Mouse (Mus musculus) midbrain, embryonic 12.5 days (tissue): ENCODE results near the gene Med31. TPM values are rescaled to one million over a fixed set of nuclear protein-coding genes. Genes with fewer than 3 reads are reported as not detected.

Experiments
- ATAC-seq: fragments of 200-750 bp; cut with Nextera tagmentation; 2 replicates; pipeline ENCODE4 v1.8.0; 2017; ENCODE audit warnings: low read depth, moderate TSS enrichment, moderate library complexity; ENCODE audit not compliant: low FRiP score
- H3K27ac ChIP-seq: fragments of 300-500 bp; sonication (generic); replicated peaks from 2 replicates; pipeline ENCODE4 v1.5.1; 2016; ENCODE audit warnings: mild to moderate bottlenecking
- H3K27me3 ChIP-seq: fragments of 300-500 bp; sonication (generic); 2 replicates; pipeline ENCODE4 v1.6.1; 2016; ENCODE audit warnings: mild to moderate bottlenecking
- H3K36me3 ChIP-seq: fragments of 300-500 bp; sonication (generic); 2 replicates; pipeline ENCODE4 v1.6.1; 2016
- H3K4me1 ChIP-seq: fragments of 300-500 bp; sonication (generic); 2 replicates; pipeline ENCODE4 v1.6.1; 2016
- H3K4me2 ChIP-seq: fragments of 300-500 bp; sonication (generic); replicated peaks from 2 replicates; pipeline ENCODE4 v1.6.1; 2016; ENCODE audit warnings: mild to moderate bottlenecking, moderate library complexity
- H3K4me3 ChIP-seq: fragments of 300-500 bp; sonication (generic); 2 replicates; pipeline ENCODE4 v1.5.1; 2016; ENCODE audit warnings: mild to moderate bottlenecking
- H3K9ac ChIP-seq: fragments of 300-500 bp; sonication (generic); replicated peaks from 2 replicates; pipeline ENCODE4 v1.6.1; 2016; ENCODE audit warnings: mild to moderate bottlenecking, moderate library complexity
- H3K9me3 ChIP-seq: fragments of 300-500 bp; sonication (generic); 2 replicates; pipeline ENCODE4 v1.6.1; 2016; ENCODE audit warnings: mild to moderate bottlenecking
- WGBS: fragments of 180-500 bp; shearing (Covaris S2); methylation state at CpG from one replicate; pipeline ENCODE4 v1.1.7; 2016; 5-methylcytosine and 5-hydroxymethylcytosine counted together
- polyA plus RNA-seq: library from polyadenylated mRNA; unstranded; fragments of >200 nt; fragmentation: Nextera tagmentation; extraction: Ambion mirVana; gene quantifications from 2 replicates; pipeline ENCODE4 v1.2.1, GENCODE M21; 2016

Gene Med31
- polyA plus RNA-seq, 1 experiment from 2014 or later = 53.7 TPM

DNA sequence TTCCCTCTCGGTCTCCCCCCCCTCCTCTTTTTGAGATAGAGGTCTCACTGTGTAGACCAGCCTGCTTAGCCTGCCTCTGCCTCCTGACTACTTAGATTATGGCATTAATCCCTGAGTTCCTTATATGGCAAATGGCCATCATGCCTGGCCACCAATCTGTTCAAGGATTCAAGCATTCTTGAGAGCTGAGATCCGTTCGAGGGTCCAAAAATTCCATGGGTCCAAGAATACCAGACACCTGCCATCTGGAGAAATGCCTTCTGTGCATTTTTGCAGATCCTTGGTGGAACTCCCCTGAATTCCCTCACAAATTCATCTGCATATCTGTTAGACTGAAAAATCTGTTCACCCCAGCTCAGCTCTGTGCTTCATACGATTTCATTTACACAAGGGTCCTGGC, 8.0 kb upstream of the Med31 start:
- Histone ChIP-seq H3K27ac (no peak overlapping the region), H3K9ac (no peak overlapping the region), H3K4me3 (no peak overlapping the region), H3K4me2 (no peak overlapping the region), H3K36me3 (no peaks in the 10 kb centered on the region), H3K27me3 (0 out of 2 replicates have a peak, but pooled peaks cover 3% of the 10 kb centered on the region), H3K9me3 (no peaks in the 10 kb centered on the region), H3K4me1 (peaks cover 11% of the 10 kb centered on the region; the same call in 1 of the 2 replicates)
- no peak for ATAC-seq
- WGBS = 87% methylated on average over 4 of the region's 4 CpGs

DNA sequence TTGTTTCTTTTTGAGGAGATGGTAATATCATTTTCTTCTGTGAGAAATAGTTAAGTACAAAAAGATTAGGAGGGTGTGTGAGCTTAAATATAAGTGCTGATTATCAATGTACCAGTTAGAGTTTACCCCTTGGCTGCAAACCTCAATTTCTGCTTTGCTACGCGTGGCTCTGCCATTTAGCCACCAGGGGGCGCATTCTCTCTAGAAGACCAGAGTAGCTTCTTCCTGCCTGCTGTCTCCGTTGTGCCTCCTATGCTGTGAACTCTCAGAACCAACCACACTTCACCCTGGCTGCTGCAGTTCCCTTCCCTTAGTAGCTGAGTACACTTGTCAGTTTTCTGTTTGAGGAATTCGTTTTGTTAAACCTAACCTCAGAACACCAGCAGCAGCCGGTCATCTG, 5.9 kb upstream of the Med31 start:
- Histone ChIP-seq H3K4me1 (peaks cover 12% of the 10 kb centered on the region), H3K9me3 (no peaks in the 10 kb centered on the region), H3K36me3 (no peaks in the 10 kb centered on the region), H3K4me2 (no peak overlapping the region), H3K27ac (no peak overlapping the region), H3K4me3 (no peak overlapping the region), H3K9ac (no peak overlapping the region), H3K27me3 (no peaks in the 10 kb centered on the region)
- no peak for ATAC-seq
- WGBS = 14% methylated on average over 6 of the region's 6 CpGs

DNA sequence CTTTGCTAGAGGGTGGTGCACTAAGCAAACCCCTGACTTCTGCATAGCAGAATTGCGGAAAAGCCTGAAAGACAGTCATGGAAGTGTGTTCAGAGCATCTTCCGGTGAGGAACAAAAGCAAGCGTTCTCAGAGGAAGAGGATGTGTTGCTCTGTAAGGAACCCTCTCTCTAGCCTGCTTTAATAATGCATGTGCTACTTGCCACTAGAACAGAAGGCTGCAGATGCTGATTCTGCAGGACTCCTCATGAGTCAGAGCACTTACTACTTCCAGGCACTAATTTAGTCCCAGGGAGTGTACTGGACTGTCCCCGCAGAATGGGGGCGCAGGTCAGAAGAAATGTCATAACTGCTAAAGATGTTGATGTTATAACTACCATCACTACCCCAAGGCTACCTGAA, 1.7 kb upstream of the Med31 start:
- peak overlapping the region; percentile 25; the same call in 1 of the 2 replicates for H3K4me2 ChIP-seq
- H3K4me1 ChIP-seq = peaks cover 20% of the 10 kb centered on the region
- no peak overlapping the region for H3K4me3 ChIP-seq
- H3K27me3 ChIP-seq = no peaks in the 10 kb centered on the region
- no peak overlapping the region for H3K9ac ChIP-seq
- no peak for ATAC-seq
- peaks cover 2% of the 10 kb centered on the region; the same call in 1 of the 2 replicates for H3K36me3 ChIP-seq
- no peak overlapping the region for H3K27ac ChIP-seq
- WGBS = 93% methylated on average over 5 of the region's 5 CpGs
- H3K9me3 ChIP-seq = no peaks in the 10 kb centered on the region

DNA sequence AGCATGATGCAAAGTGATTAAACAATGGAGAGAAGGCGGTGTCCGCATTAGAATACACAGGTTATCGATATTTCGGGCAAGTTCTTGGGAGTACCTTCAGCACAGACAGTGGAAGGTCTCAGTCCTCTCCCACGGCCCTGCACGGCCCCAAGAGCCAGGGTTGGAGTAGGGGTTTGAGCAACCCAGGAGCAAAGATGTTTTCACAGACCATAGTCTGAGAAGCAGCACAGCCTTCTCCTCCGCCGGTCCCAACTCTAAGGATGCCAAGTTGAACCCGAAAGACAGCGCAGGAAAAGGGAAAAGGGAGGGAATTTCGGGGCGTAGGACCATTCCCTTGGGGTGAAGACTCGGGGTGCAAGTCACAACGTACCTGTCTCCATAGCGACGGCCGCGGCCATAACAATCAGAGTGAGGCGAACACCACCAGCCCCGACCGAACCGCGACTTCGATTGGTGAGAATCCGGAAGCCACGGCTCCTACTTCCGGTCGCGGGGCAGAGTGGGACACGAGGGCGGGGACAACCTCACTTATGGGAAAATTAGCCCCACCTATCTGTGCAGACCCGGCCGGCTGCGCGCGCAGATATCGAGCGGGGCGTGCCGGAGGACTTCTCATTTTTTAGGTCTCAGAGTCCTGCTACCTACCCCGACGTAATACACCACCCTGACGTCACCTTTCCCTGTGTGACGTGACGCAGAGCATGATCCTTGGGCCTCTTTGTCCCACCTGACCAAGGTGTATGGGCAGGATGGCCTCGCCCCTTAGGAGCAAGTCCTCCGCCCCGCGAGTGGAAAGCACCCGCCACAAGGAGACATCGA, 592 bp downstream of the Med31 start:
- peak overlapping the region; percentile 85 for H3K9ac ChIP-seq
- H3K4me2 ChIP-seq = peak overlapping the region; percentile 82
- ATAC-seq = peak; percentile 96
- peak overlapping the region; percentile 63 for H3K4me3 ChIP-seq
- H3K36me3 ChIP-seq = peaks cover 25% of the 10 kb centered on the region
- H3K4me1 ChIP-seq = peaks cover 20% of the 10 kb centered on the region
- WGBS = under 1% methylated on average over 51 of the region's 51 CpGs
- peak overlapping the region; percentile 69 for H3K27ac ChIP-seq
- no peaks in the 10 kb centered on the region for H3K9me3 ChIP-seq
- no peaks in the 10 kb centered on the region for H3K27me3 ChIP-seq

DNA sequence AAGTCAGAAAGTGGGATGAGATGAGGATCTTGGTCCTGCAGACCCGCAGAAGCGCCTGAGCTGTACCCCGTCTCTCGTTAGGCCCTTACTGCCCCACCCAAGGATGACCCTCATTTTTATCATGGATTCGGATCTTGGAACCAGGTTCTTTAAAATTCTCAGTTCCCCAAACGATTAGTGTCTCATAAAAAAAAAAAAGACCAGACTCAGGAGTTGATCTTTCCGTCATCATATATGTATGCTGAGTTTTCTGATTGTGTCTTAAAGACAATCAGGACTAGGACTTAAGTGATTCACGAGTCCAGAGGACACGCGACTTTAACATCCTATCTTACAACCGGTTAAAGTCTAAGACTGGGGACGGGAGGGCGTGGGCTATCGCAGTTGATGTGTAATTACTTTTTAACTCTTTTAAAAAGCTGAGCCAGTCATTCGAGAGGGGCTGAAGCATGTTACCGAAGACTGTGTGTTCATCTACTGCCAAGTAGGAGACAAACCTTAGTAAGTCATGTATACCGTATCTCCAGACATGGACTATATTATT, 7.5 kb downstream of the Med31 start:
- no peak for ATAC-seq
- Histone ChIP-seq H3K27me3 (no peaks in the 10 kb centered on the region), H3K4me2 (peak overlapping the region; percentile 92), H3K36me3 (peaks cover 31% of the 10 kb centered on the region), H3K9ac (peak overlapping the region; percentile 89), H3K9me3 (no peaks in the 10 kb centered on the region), H3K4me1 (peaks cover 40% of the 10 kb centered on the region), H3K4me3 (peak overlapping the region; percentile 91), H3K27ac (peak overlapping the region; percentile 66)
- 22% methylated on average over 17 of the region's 17 CpGs for WGBS

DNA sequence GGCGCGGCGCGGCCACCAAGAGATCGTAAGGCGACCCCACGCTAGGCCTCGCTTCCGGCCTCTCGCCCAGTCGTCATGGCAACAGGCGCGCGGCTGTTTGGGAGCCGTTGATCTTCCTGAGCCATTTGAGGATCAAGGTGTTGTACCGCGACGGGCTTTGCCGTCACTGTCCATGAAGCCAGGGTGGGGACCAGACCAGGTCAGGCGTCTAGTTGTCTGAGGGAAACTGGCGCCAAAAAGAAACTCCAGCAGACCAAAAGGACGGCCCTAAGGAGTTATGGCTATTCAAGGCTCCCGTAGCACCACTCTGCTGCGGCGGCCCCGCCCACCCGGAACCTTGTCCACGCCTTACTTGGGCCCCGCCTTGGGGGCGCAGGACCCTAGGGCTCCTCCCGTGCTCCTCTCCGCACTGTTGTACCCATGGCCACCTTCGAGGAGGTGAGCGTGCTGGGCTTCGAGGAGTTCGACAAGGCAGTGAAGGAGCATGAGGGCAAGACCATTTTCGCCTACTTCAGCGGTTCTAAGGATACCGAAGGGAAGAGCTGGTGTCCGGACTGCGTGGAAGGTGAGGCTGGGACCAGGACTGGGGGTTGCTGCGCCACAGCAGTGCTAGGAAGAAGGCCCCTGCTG, 8.1 kb downstream of the Med31 start, which contains the start of the genes 4933427D14Rik and Txndc17:
Gene 4933427D14Rik, minus strand, starts transcription at position 256 of the 630 bp plus-strand sequence.
Gene Txndc17, plus strand, starts transcription at position 344 of the 630 bp plus-strand sequence.
- H3K4me2 ChIP-seq = peak within 1 kb of the TSS; percentile 92
- peak; percentile 93 for ATAC-seq
- under 1% methylated on average over 42 of the region's 42 CpGs for WGBS

DNA sequence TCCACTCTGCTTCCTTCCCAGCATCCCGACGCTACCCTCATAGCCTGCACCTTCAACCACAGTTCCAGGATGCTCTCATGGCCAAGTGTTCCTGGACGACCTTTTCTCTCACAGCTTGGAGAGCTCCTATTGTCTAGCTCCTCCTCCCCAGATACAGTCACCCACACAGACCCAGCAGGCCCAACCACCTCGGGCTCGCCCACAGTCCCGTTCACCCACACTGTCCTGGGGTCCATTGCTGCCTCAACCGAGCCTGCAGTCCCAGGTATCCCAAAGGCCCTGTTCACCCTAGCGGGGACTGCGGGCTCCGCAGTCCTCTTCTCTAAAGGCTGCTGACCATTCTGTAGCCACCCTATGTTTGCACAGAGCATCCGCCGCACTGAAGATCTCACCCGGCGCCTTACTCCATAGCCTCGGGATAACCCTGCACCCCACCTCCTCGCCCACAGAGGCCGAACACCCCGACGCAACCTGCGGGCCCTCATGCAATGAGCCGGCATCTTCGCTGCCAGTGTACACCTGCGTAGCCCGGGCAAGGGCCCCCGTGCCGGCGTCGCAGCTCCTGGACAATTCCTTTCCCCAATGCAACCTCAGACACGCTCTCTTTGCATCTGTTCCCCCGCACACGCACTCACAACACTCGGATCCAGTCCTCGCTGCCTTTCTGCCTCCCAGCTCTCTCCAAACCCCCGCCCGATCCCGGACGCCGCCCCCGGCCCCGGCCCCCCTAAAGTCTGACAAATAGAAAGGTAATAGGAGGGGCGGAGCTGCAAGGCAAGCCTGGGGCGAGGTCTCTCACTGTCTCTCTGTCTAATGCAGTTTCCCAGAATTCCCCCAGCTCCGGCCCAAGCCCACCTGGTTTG, 8.8 kb downstream of the Med31 start, which contains the start of gene Gm43951:
Gene Gm43951, minus strand, starts transcription at position 500 of the 863 bp plus-strand sequence.
- peak within 1 kb of the TSS; percentile 66 for H3K27ac ChIP-seq
- H3K4me2 ChIP-seq = peak within 1 kb of the TSS; percentile 92
- H3K4me3 ChIP-seq = peak within 1 kb of the TSS; percentile 91
- H3K27me3 ChIP-seq = no peaks in the 10 kb centered on the region
- WGBS = under 1% methylated on average over 43 of the region's 43 CpGs
- H3K9me3 ChIP-seq = no peaks in the 10 kb centered on the region
- H3K4me1 ChIP-seq = peaks cover 42% of the 10 kb centered on the region
- ATAC-seq = peak; percentile 50
- peaks cover 28% of the 10 kb centered on the region for H3K36me3 ChIP-seq
- H3K9ac ChIP-seq = peak within 1 kb of the TSS; percentile 89

More for the DNA sequence above, 8.1 kb downstream of the Med31 start, which contains the start of the genes 4933427D14Rik and Txndc17:
- peaks cover 42% of the 10 kb centered on the region for H3K4me1 ChIP-seq
- H3K9me3 ChIP-seq = no peaks in the 10 kb centered on the region
- H3K27me3 ChIP-seq = no peaks in the 10 kb centered on the region
- H3K9ac ChIP-seq = peak within 1 kb of the TSS; percentile 89
- H3K27ac ChIP-seq = peak within 1 kb of the TSS; percentile 66
- H3K4me3 ChIP-seq = peak within 1 kb of the TSS; percentile 91
- peaks cover 30% of the 10 kb centered on the region for H3K36me3 ChIP-seq

DNA sequence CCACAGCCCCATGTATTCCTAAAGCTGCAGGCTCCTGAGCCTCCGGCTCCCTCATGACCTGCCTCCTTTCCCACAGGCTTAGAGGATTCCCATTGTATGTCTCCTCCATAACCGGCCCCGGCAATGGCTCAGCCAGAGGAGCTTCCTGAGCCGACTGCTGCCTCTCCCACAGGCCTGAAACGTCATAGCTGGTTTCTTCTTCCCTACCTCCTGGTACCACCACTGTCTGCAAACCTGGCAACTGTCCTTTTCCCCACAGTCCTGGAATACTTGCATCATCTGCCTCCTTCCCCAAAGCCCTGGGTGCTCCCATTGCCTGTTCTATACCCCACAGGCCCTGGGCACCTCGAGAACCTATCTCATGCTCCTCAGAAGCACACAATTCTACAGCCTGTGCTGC, 10.1 kb downstream of the Med31 start:
- 78% methylated on average over 6 of the region's 6 CpGs for WGBS
- Histone ChIP-seq H3K36me3 (peaks cover 23% of the 10 kb centered on the region), H3K27me3 (no peaks in the 10 kb centered on the region), H3K9ac (peak overlapping the region; percentile 89), H3K4me1 (peaks cover 42% of the 10 kb centered on the region), H3K4me2 (peak overlapping the region; percentile 92), H3K27ac (no peak overlapping the region), H3K4me3 (peak overlapping the region; percentile 91), H3K9me3 (no peaks in the 10 kb centered on the region)
- ATAC-seq = no peak

DNA sequence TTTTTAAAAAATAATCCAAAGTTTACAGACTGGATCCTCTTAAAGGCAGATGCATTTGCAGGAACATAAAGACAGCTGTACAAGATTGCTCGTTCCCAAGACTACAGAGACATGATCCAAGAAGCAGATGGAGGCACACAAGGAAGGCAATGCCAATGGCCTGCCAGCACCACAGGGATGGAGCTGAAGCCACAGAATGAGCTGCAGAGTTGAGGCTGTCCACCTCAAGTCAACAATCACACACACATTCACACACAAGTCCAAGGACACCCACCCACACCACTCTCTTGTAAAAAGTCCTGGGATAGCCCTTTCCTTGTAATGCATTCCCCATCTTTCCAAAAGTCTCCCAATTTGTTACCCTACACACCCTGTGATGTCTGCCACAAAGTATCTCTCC, 12.0 kb downstream of the Med31 start:
- Histone ChIP-seq H3K27me3 (no peaks in the 10 kb centered on the region), H3K9me3 (no peaks in the 10 kb centered on the region), H3K4me3 (no peak overlapping the region), H3K9ac (no peak overlapping the region), H3K27ac (0 out of 2 replicates have a peak overlapping the region, but pooled peaks have one; percentile 15), H3K36me3 (peaks cover 23% of the 10 kb centered on the region), H3K4me1 (peaks cover 42% of the 10 kb centered on the region), H3K4me2 (peak overlapping the region; percentile 92; the same call in 1 of the 2 replicates)
- ATAC-seq = no peak
- WGBS = 70% methylated on average over 1 of the region's 1 CpGs

DNA sequence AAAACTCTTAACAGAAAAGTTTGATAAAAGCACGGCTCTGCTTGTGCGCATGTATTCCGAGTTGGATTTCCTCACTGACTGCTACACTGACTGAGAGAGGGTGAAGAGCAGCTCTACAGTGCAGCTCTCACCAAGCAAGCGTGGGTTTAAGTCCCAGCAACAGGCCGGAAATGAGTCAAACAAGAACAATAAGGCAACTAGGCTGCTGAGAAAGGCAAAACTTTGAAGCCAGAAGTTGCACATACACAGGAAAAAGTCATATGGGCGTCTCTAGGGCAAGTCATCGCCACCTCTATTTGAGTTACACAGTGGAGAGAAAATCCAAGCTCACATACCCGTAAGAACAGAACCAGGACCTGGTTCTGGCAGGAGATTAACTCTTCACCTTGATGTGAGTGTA, 18.9 kb downstream of the Med31 start:
- no peak overlapping the region for H3K4me3 ChIP-seq
- no peaks in the 10 kb centered on the region for H3K4me1 ChIP-seq
- peaks cover 54% of the 10 kb centered on the region for H3K36me3 ChIP-seq
- ATAC-seq = no peak
- H3K27me3 ChIP-seq = no peaks in the 10 kb centered on the region
- no peak overlapping the region for H3K4me2 ChIP-seq
- no peak overlapping the region for H3K27ac ChIP-seq
- 91% methylated on average over 8 of the region's 8 CpGs for WGBS
- H3K9ac ChIP-seq = no peak overlapping the region
- H3K9me3 ChIP-seq = no peaks in the 10 kb centered on the region

DNA sequence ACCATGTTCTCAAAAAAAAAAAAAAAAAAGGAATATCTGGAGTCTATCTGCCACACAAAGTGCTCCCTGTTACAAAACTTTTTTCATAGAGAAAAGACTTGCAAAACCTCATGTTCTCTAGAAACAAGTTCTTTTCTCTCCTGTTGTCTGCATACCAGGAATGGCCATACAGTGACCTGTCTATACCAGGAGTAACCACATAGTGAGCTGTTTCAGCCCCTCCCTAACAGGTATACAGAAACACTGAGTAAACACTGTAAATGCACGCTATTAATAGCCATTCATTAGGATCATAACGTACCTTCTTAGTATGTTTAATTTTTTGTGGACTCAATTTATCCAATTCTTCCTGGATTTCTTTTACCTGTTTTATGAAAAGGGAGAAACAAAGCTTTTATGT, 21.1 kb downstream of the Med31 start:
- no peak for ATAC-seq
- Histone ChIP-seq H3K9ac (no peak overlapping the region), H3K4me1 (no peaks in the 10 kb centered on the region), H3K27ac (no peak overlapping the region), H3K36me3 (peaks cover 65% of the 10 kb centered on the region), H3K4me2 (no peak overlapping the region), H3K27me3 (no peaks in the 10 kb centered on the region), H3K4me3 (no peak overlapping the region), H3K9me3 (no peaks in the 10 kb centered on the region)
- WGBS = 92% methylated on average over 2 of the region's 2 CpGs
